Mouse (Mus musculus): ENCODE measurements at regions not wholly inside any gene's neighbourhood (a gene's known extent, or its start where the extent isn't known, plus 50 kb on each side); places are given as distances from the start of the nearest gene placed in this dataset.

DNA sequence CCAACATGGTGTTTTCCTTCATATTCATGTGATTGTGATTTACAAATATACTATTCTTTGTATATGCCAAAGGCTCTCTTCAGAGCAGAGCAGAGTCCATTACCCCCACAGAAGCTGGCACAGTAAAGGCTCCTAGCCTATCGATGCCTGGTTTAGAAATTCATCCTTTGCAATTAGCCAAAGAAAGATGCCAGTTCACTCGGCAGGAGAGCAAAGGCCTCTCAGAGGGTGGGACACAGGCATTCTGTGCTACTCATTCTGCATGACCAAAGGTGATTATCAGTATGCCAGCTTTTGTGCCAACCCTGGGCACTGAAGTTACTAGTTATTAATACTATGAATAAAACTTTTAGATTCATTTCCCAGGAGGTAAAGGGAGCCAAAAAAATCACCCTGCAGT is 324.6 kb downstream of the Osr1 start:
- Histone ChIP-seq H3K36me3 (ENCODE audit: control insufficient read depth, insufficient read depth) (no peaks in the 10 kb centered on the region), H3K27me3 (replicated peaks; ENCODE audit: control insufficient read depth, insufficient read depth, low read length) (no peaks in the 10 kb centered on the region), H3K4me3 (ENCODE audit: low read depth, low read length) (no peak overlapping the region), H3K9me3 (ENCODE audit: control insufficient read depth) (no peaks in the 10 kb centered on the region), H3K4me1 (replicated peaks; ENCODE audit: control insufficient read depth, insufficient read depth, low read length) (no peaks in the 10 kb centered on the region), H3K9ac (ENCODE audit: low read depth, low read length) (no peak overlapping the region), H3K4me2 (replicated peaks; ENCODE audit: low read depth) (no peak overlapping the region), H3K27ac (ENCODE audit: low read depth, low read length) (no peak overlapping the region)
- 92% methylated on average over 2 of the region's 2 CpGs for WGBS
- no peak for ATAC-seq
- no peak for TF ChIP-seq CTCF (IDR thresholded peaks at IDR 0.05; ENCODE audit: low read depth)

DNA sequence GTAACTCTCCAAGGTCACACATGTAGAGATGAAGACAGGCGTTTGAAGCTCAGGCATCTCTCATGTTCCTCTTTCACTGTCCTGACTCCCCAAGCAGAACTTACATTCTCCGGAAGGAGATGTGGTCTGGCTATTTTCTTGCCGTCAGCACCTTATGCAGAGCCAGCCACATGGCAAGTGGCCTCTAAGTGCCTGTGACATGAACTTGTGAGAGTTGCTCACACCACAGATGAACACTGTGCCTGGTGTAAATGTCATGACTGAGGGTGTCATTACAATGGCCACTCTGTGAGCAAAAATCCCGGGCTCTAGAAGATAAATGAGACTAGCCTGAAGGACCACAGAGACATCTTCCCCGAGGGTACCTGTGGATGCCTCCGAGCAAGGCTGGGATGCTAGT is 328.1 kb downstream of the Osr1 start:
- no peak for TF ChIP-seq CTCF (IDR thresholded peaks at IDR 0.05; ENCODE audit: low read depth)
- no peaks in the 10 kb centered on the region for H3K27me3 ChIP-seq (replicated peaks; ENCODE audit: control insufficient read depth, insufficient read depth, low read length)
- no peak overlapping the region for H3K4me2 ChIP-seq (replicated peaks; ENCODE audit: low read depth)
- ATAC-seq = no peak
- no peak overlapping the region for H3K4me3 ChIP-seq (ENCODE audit: low read depth, low read length)
- WGBS = 78% methylated on average over 6 of the region's 6 CpGs
- H3K36me3 ChIP-seq (ENCODE audit: control insufficient read depth, insufficient read depth) = no peaks in the 10 kb centered on the region
- no peaks in the 10 kb centered on the region for H3K9me3 ChIP-seq (ENCODE audit: control insufficient read depth)
- H3K4me1 ChIP-seq (replicated peaks; ENCODE audit: control insufficient read depth, insufficient read depth, low read length) = no peaks in the 10 kb centered on the region
- no peak overlapping the region for H3K9ac ChIP-seq (ENCODE audit: low read depth, low read length)
- H3K27ac ChIP-seq (ENCODE audit: low read depth, low read length) = no peak overlapping the region

DNA sequence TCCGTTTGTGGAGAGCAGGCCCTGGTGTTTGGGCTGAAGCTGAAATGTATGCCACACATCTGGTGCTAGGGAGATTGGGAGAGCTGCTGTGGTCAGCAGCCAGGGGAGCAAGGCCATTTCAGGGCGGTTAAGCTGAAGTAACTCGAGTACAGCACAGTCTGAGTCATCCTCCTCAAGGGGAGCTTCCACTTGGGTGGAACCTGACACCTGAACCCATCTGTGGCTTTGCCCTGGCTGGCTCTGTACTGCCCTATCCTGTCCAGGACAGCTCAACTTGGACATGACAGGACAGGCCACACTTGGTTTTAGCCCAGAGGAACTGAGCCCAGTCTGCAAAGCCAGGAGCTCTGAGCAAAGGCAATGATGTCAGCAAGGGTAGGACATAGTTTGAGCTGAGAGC is 328.5 kb downstream of the Osr1 start:
- H3K4me2 ChIP-seq (replicated peaks; ENCODE audit: low read depth) = no peak overlapping the region
- H3K9me3 ChIP-seq (ENCODE audit: control insufficient read depth) = no peaks in the 10 kb centered on the region
- H3K27me3 ChIP-seq (replicated peaks; ENCODE audit: control insufficient read depth, insufficient read depth, low read length) = no peaks in the 10 kb centered on the region
- no peak for TF ChIP-seq CTCF (IDR thresholded peaks at IDR 0.05; ENCODE audit: low read depth)
- H3K9ac ChIP-seq (ENCODE audit: low read depth, low read length) = no peak overlapping the region
- no peak overlapping the region for H3K27ac ChIP-seq (ENCODE audit: low read depth, low read length)
- no peaks in the 10 kb centered on the region for H3K4me1 ChIP-seq (replicated peaks; ENCODE audit: control insufficient read depth, insufficient read depth, low read length)
- no peak for ATAC-seq
- no peaks in the 10 kb centered on the region for H3K36me3 ChIP-seq (ENCODE audit: control insufficient read depth, insufficient read depth)
- WGBS = 66% methylated on average over 3 of the region's 3 CpGs
- H3K4me3 ChIP-seq (ENCODE audit: low read depth, low read length) = no peak overlapping the region

DNA sequence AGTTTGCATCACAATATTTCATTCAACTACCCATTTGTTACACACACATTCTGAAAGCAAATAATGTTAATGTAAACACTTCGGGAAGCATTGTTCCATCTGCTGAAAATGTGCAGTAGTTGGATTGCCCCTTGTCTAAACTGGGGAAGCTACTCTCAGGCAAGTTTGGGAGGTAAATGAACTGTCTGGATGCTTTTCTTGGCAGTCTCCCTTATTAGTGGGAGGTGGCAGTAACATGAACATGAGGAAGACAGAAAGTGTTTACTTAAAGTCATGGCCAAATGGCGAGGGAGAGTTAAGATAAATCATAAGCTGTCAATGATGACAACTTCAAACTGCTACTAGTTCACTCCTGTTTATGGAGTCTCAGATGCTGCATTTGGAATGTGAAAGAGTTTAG is 332.0 kb downstream of the Osr1 start:
- Histone ChIP-seq H3K9ac (ENCODE audit: low read depth, low read length) (no peak overlapping the region), H3K27ac (ENCODE audit: low read depth, low read length) (no peak overlapping the region), H3K4me1 (replicated peaks; ENCODE audit: control insufficient read depth, insufficient read depth, low read length) (no peaks in the 10 kb centered on the region), H3K9me3 (ENCODE audit: control insufficient read depth) (no peaks in the 10 kb centered on the region), H3K36me3 (ENCODE audit: control insufficient read depth, insufficient read depth) (no peaks in the 10 kb centered on the region), H3K4me3 (ENCODE audit: low read depth, low read length) (no peak overlapping the region), H3K27me3 (replicated peaks; ENCODE audit: control insufficient read depth, insufficient read depth, low read length) (no peaks in the 10 kb centered on the region), H3K4me2 (replicated peaks; ENCODE audit: low read depth) (no peak overlapping the region)
- WGBS = 39% methylated on average over 2 of the region's 2 CpGs
- ATAC-seq = no peak
- TF ChIP-seq CTCF (IDR thresholded peaks at IDR 0.05; ENCODE audit: low read depth) = no peak

DNA sequence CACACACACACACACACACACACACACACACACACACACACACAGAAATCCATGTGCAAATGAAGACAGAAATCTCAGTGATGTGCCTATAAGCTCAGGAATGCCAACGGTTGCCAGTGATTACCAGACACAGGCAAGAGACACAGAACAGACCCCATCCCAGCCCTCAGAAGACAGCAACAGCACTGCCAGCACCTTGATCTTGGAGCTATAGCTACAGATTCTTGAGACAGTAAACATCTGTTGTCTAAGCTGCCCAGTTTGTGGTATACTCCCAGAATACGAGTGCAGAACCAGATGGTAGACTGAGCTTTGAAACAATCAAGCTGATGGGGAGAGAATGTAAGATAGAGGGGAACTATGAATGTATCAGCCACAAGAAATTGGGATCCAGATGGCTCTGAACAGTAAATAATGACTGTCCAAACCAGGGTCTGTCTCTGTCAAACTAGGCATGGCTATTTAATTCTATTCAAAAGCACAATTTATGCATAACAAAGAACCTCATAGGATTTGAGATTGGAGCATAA is 333.9 kb downstream of the Osr1 start:
- no peaks in the 10 kb centered on the region for H3K9me3 ChIP-seq (ENCODE audit: control insufficient read depth)
- H3K27me3 ChIP-seq (replicated peaks; ENCODE audit: control insufficient read depth, insufficient read depth, low read length) = no peaks in the 10 kb centered on the region
- no peak overlapping the region for H3K27ac ChIP-seq (ENCODE audit: low read depth, low read length)
- TF ChIP-seq CTCF (IDR thresholded peaks at IDR 0.05; ENCODE audit: low read depth) = no peak
- no peaks in the 10 kb centered on the region for H3K36me3 ChIP-seq (ENCODE audit: control insufficient read depth, insufficient read depth)
- no peaks in the 10 kb centered on the region for H3K4me1 ChIP-seq (replicated peaks; ENCODE audit: control insufficient read depth, insufficient read depth, low read length)
- H3K4me2 ChIP-seq (replicated peaks; ENCODE audit: low read depth) = no peak overlapping the region
- 63% methylated on average over 2 of the region's 2 CpGs for WGBS
- H3K9ac ChIP-seq (ENCODE audit: low read depth, low read length) = no peak overlapping the region
- H3K4me3 ChIP-seq (ENCODE audit: low read depth, low read length) = no peak overlapping the region
- ATAC-seq = no peak

- no peak overlapping the region for H3K4me3 ChIP-seq (ENCODE audit: low read depth, low read length)
- no peak overlapping the region for H3K9ac ChIP-seq (ENCODE audit: low read depth, low read length)
- no peaks in the 10 kb centered on the region for H3K36me3 ChIP-seq (ENCODE audit: control insufficient read depth, insufficient read depth)
- no peak for TF ChIP-seq CTCF (IDR thresholded peaks at IDR 0.05; ENCODE audit: low read depth)
- ATAC-seq = no peak
- no peak overlapping the region for H3K27ac ChIP-seq (ENCODE audit: low read depth, low read length)
- no peak overlapping the region for H3K4me2 ChIP-seq (replicated peaks; ENCODE audit: low read depth)
- H3K27me3 ChIP-seq (replicated peaks; ENCODE audit: control insufficient read depth, insufficient read depth, low read length) = no peaks in the 10 kb centered on the region
- H3K9me3 ChIP-seq (ENCODE audit: control insufficient read depth) = no peaks in the 10 kb centered on the region
- H3K4me1 ChIP-seq (replicated peaks; ENCODE audit: control insufficient read depth, insufficient read depth, low read length) = no peaks in the 10 kb centered on the region
Observed at GRCm38 (mm10) chr12:9912333-9912732, 342.4 kb downstream of the Osr1 start.

- ATAC-seq = no peak
- no peak for TF ChIP-seq CTCF (IDR thresholded peaks at IDR 0.05; ENCODE audit: low read depth)
- WGBS = 51% methylated on average over 7 of the region's 7 CpGs
Observed at GRCm38 (mm10) chr12:9915726-9916140, 345.8 kb downstream of the Osr1 start.

More at GRCm38 (mm10) chr12:9915726-9916140, 345.8 kb downstream of the Osr1 start:
- Histone ChIP-seq H3K4me1 (replicated peaks; ENCODE audit: control insufficient read depth, insufficient read depth, low read length) (no peaks in the 10 kb centered on the region), H3K4me2 (replicated peaks; ENCODE audit: low read depth) (no peak overlapping the region), H3K9me3 (ENCODE audit: control insufficient read depth) (no peaks in the 10 kb centered on the region), H3K27ac (ENCODE audit: low read depth, low read length) (no peak overlapping the region), H3K36me3 (ENCODE audit: control insufficient read depth, insufficient read depth) (no peaks in the 10 kb centered on the region), H3K9ac (ENCODE audit: low read depth, low read length) (no peak overlapping the region), H3K4me3 (ENCODE audit: low read depth, low read length) (no peak overlapping the region), H3K27me3 (replicated peaks; ENCODE audit: control insufficient read depth, insufficient read depth, low read length) (no peaks in the 10 kb centered on the region)
